20 mouse cellular contexts compared by ENCODE assay signal in genomic region chr4:34626401-34626800, GRCm38 (mm10). TPM values are rescaled to one million over a fixed set of nuclear protein-coding genes. Genes with fewer than 3 reads are reported as not detected.
DNase-seq lines count a peak whose midpoint lies in the region; ATAC-seq lines count a peak whose summit lies in the region.
"Had no signal": no experiment of that assay in that cellular context is flagged by ENCODE, and none has a peak within 500 bp of the region (broad histone marks: within the 10 kb centered on the region; RNA-seq: fewer than 3 reads in every experiment).

No protein-coding gene starts in this region.

- no peak for ATAC-seq in inflammation-experienced regulatory T-cells, adult 6 months
- ATAC-seq: activated CD4-positive, CD25-positive, alpha-beta regulatory T cell, adult 4 months; CD4-positive, CD25-positive, alpha-beta regulatory T cell, adult 4 months; forebrain, embryonic 13.5 days; forebrain, embryonic 15.5 days; forebrain, postnatal 0 days; Patski had no signal

- peak; percentile 50 to 81 for DNase-seq in adrenal gland, adult (ENCODE audit: inconsistent age in 2 of 2, low spot score in 1 of 2)
- no peak for DNase-seq in adrenal gland, postnatal 4 days (ENCODE audit: low spot score in 2 of 2)
- peak; percentile 53 for DNase-seq in adrenal gland, adult 8-10 months
- DNase-seq in adrenal gland, postnatal 25 days: no peak
- DNase-seq in adipocyte (ENCODE audit: low spot score): peak; percentile 48
- peak; percentile 40 for DNase-seq in adrenal gland, postnatal 14 days
- DNase-seq in frontal cortex, postnatal 25 days (ENCODE audit: low spot score in 2 of 2): no peak
- DNase-seq: B cell, adult 2 months; cerebellum, adult 11-12 months; cerebellum, adult 2 months; cerebellum, adult 9-10 months; cerebellum, postnatal 10 days; cerebellum, postnatal 25 days; forebrain, postnatal 0 days had no signal

RNA-seq across cellular contexts. Expression of gene Rars2, which starts 11.6 kb away (rescaled TPM):
- 10 to 100 TPM; 40.0 to 48.6 TPM for total RNA-seq in adrenal gland, postnatal 4 days (2021)
- total RNA-seq in adrenal gland, adult 8-10 months (2022): 10 to 100 TPM; 29.7 to 38.4 (median 35.2) TPM
- 39.6 and 46.2 TPM in 2 replicates for total RNA-seq in adrenal gland, postnatal 25 days (2021)
- 43.1 and 51.2 TPM in 2 replicates for total RNA-seq in adrenal gland, postnatal 14 days (2021)
- polyA plus RNA-seq in inflammation-experienced regulatory T-cells, adult 6 months (2017; shearing (Covaris generic)): 10 to 100 TPM; 46.3 to 56.7 (median 47.9) TPM

RNA-seq across cellular contexts. Expression of gene Orc3, which starts 11.7 kb away (rescaled TPM):
- total RNA-seq in adrenal gland, postnatal 4 days (2021): 10 to 100 TPM; 83.4 to 84.8 TPM
- 10 to 100 TPM; 58.4 to 78.6 (median 70.1) TPM for total RNA-seq in adrenal gland, adult 8-10 months (2022)
- total RNA-seq in adrenal gland, postnatal 25 days (2021): 67.7 and 70.0 TPM in 2 replicates
- total RNA-seq in adrenal gland, postnatal 14 days (2021): 62.1 and 76.6 TPM in 2 replicates
- polyA plus RNA-seq in inflammation-experienced regulatory T-cells, adult 6 months (2017; shearing (Covaris generic)): 100 to 1,000 TPM in 2 of 3 experiments, 10 to 100 TPM in 1; 92.5 to 124 (median 103) TPM

Comparison
In these comparisons a context has a peak if more than half of its experiments do, and no peak if none do; other contexts are left out.
1. DNase-seq: peak in adrenal gland, adult (2 of 2), adrenal gland, adult 8-10 months (single experiment), adipocyte (single experiment) and adrenal gland, postnatal 14 days (single experiment); none in adrenal gland, postnatal 4 days (0 of 2), adrenal gland, postnatal 25 days (single experiment) and frontal cortex, postnatal 25 days (0 of 2).